Mouse (Mus musculus) E14TG2a.4 (cell line): ENCODE results near the gene Grin2b.

ENCODE experiments used
- H3K27me3 ChIP-seq: 2 replicates; pipeline ENCODE4 v1.6.1; 2014; ENCODE audit warnings: low read length, control low read depth; ENCODE audit not compliant: insufficient read depth
- H3K36me3 ChIP-seq: 2 replicates; pipeline ENCODE4 v1.6.1; 2014; ENCODE audit warnings: low read length, control low read depth; ENCODE audit not compliant: insufficient read depth
- H3K4me1 ChIP-seq: replicated peaks from 2 replicates; pipeline ENCODE4 v1.6.1; 2014; ENCODE audit warnings: low read depth, low read length, control low read depth
- H3K4me3 ChIP-seq: replicated peaks from 2 replicates; pipeline ENCODE4 v1.5.1; 2014; ENCODE audit warnings: mild to moderate bottlenecking, low read length
- H3K9me3 ChIP-seq: 2 replicates; pipeline ENCODE4 v1.6.1; 2014; ENCODE audit warnings: low read length, control low read depth
- CTCF ChIP-seq: conservative IDR thresholded peaks from 2 replicates; pipeline ENCODE4 v1.5.1; 2014; ENCODE audit warnings: low read length
- NANOG ChIP-seq: IDR thresholded peaks from 2 replicates; pipeline ENCODE4 v1.6.1; 2014; ENCODE audit warnings: borderline replicate concordance, low read length, mixed read lengths
- POU5F1 ChIP-seq: IDR thresholded peaks from 2 replicates; pipeline ENCODE4 v1.6.1; 2014; ENCODE audit warnings: low read length, borderline replicate concordance

The Grin2b gene

DNA sequence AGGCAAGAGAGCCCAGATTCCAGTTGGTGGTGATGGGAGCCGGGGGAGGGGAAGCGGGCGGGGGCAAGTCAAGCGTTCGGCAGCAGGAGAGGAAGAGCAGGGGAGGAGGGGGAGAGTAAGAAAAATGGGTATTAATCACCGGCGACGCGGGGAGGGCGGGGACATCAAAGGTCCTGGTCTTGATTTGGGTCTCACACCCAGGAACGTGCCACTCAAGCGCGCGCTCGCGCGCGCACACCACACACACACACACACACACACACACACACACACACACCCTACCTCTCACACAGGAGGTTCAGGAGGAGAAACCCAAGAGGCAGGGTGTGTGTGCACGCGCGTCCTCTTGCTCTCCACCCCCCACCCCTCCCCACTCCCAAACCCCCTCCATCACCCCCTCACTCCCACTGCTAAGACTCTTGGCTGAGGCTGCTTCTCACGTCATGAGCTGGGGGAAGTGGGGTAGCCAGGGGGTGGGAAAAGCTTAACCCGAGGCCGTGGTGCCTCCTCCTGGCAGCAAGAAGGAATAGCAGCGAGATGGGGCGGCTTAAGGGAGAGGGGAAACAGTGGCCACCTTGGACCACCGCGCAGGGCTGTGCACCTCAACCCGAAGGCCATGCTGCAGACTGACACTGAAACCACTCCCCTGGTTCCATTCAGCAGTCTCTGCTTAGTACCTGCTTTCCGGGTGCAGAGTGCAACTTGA lies at the start of gene Grin2b:
Grin2b (minus strand) TSS at position 321 of the 706 bp plus-strand sequence.
- Histone ChIP-seq H3K36me3 (no peaks in the 10 kb centered on the region), H3K4me3 (peak within 1 kb of the TSS; percentile 84), H3K9me3 (no peaks in the 10 kb centered on the region), H3K27me3 (peaks cover 42% of the 10 kb centered on the region), H3K4me1 (peaks cover 20% of the 10 kb centered on the region)
- TF ChIP-seq POU5F1 (no peak), CTCF (peak; percentile 51), NANOG (no peak)

DNA sequence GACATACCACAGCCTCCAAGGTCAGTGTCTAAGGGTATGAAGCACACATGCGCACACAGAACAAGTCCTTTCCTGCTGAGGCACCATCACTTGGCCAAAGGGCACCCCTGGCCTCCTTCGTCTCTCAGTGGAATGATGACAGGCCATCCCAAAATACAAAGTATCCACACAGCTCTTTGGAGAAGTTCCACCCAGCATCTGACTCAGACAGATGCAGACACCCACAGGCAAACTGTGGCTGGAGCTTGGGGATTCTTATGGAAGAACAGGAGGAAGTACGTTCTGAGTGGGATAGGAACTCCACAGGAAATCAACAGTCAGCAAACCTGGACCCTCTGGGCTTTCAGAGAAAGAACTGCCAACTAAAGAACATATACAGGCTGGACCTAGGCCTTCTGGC lies 48.6 kb upstream of the Grin2b start:
- Histone ChIP-seq H3K9me3 (no peaks in the 10 kb centered on the region), H3K4me3 (no peak overlapping the region)
- no peak for TF ChIP-seq POU5F1
- TF ChIP-seq NANOG: no peak

DNA sequence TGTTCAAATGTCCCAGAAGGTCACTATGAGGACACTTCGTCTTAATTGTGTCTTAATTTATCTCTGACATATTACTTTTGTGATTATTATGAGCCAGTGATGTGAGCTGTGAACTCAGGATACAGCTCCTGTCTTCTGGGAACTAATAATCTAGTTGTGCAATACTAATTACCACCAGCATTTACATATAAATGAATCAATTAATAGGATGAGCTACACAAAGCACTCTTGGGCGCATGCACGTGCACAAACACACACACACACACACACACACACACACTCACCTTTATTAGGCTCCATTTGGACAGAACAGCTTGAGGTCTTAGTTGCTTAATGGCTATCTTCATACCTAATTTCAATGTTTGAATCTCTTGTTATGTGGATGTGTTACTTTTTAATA lies 37.1 kb upstream of the Grin2b start:
- no peaks in the 10 kb centered on the region for H3K4me1 ChIP-seq
- H3K36me3 ChIP-seq: no peaks in the 10 kb centered on the region
- H3K4me3 ChIP-seq: no peak overlapping the region
- TF ChIP-seq CTCF (no peak), POU5F1 (no peak), NANOG (no peak)
- H3K27me3 ChIP-seq: no peaks in the 10 kb centered on the region
- no peaks in the 10 kb centered on the region for H3K9me3 ChIP-seq

More for the DNA sequence above, 48.6 kb upstream of the Grin2b start:
- Histone ChIP-seq H3K4me1 (no peaks in the 10 kb centered on the region), H3K27me3 (no peaks in the 10 kb centered on the region), H3K36me3 (no peaks in the 10 kb centered on the region)

DNA sequence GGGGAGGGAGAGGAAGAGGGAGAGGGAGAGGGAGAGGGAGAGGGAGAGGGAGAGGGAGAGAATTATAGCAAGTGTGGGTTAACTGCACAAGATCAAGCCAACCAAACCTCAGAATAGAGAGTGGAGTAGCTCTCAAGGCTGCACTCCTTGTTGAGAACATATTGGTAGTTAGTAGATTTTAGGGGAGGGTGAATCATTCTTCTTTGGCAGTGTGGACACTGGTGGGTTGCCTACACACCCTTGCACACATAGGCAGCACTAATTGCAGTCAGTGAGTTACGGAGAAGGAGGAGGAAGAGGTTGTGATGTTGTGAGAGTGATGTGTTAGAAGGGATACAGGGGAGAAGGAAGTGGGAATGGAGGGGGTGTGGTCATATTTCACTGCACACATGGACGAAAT lies 26.5 kb upstream of the Grin2b start:
- Histone ChIP-seq H3K4me1 (no peaks in the 10 kb centered on the region), H3K9me3 (no peaks in the 10 kb centered on the region), H3K36me3 (no peaks in the 10 kb centered on the region), H3K27me3 (no peaks in the 10 kb centered on the region), H3K4me3 (no peak overlapping the region)
- TF ChIP-seq POU5F1 (no peak), CTCF (no peak), NANOG (no peak)

DNA sequence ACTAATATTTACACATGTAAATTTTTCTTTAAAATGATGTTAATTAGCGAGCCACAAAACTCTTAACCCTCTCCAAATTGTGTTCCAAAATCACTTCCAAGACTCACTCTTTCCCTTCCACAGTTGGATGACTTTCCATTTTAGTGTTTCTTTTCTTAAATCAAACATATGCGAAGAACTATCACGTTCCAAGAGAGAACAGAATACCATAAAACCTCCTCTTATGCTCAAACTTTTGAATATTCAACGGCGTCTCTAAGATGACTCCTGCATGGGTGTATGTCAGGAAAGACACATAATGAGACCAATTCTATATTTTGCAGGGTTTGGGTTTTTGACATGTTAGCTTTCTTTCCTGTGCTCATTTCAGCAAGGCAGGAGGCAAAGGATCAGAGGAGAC lies 21.3 kb upstream of the Grin2b start:
- no peaks in the 10 kb centered on the region for H3K27me3 ChIP-seq
- no peaks in the 10 kb centered on the region for H3K9me3 ChIP-seq
- no peaks in the 10 kb centered on the region for H3K36me3 ChIP-seq
- TF ChIP-seq POU5F1: no peak
- no peak for TF ChIP-seq NANOG
- no peak for TF ChIP-seq CTCF
- H3K4me1 ChIP-seq: no peaks in the 10 kb centered on the region
- H3K4me3 ChIP-seq: no peak overlapping the region

DNA sequence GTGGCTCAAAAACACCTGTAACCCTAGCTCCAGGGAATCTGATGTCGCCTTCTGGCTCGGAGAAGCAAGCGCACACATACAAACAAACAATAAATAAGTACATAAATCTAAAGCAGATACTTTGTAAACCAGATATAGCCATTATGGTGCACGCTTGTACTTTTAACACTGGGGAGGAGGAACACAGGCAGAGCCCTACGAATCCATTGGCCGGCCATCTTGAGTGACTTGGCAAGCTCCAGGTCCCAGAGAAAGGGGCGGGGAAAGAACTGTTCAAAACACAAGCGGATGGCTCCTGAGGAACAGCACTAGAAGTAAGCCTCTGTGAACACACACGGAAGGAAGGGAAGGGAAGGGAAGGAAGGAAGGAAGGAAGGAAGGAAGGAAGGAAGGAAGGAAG lies 4.8 kb upstream of the Grin2b start:
- peaks cover 13% of the 10 kb centered on the region for H3K4me1 ChIP-seq
- H3K36me3 ChIP-seq: no peaks in the 10 kb centered on the region
- 0 out of 2 replicates have a peak, but pooled peaks cover 3% of the 10 kb centered on the region for H3K27me3 ChIP-seq
- peaks cover 4% of the 10 kb centered on the region; the same call in 1 of the 2 replicates for H3K9me3 ChIP-seq
- no peak overlapping the region for H3K4me3 ChIP-seq
- TF ChIP-seq POU5F1 (no peak), CTCF (no peak), NANOG (no peak)

DNA sequence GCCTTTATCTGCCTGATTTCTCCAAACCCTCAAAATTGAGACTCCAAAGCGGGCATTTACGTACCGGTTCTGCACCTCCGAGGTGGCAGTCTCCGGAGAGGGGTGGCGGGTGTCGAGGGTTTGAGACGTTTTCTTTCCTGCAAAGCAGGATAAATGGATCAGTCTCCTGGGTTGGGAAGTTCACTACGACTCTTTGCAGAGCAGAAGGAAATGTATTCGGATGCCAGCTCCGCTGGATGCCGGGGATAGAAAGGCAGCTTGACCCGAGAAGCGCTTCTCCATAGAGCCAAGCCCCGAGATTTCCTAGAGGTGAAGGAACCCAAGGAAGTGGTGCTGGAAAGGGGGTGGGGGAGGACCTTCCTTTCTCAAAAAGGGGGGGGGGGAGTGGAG lies 515 bp downstream of the Grin2b start:
- no peaks in the 10 kb centered on the region for H3K36me3 ChIP-seq
- TF ChIP-seq NANOG: no peak
- no peak for TF ChIP-seq POU5F1
- TF ChIP-seq CTCF: no peak
- peaks cover 46% of the 10 kb centered on the region for H3K27me3 ChIP-seq
- peak overlapping the region; percentile 84 for H3K4me3 ChIP-seq
- no peaks in the 10 kb centered on the region for H3K9me3 ChIP-seq
- H3K4me1 ChIP-seq: peaks cover 18% of the 10 kb centered on the region

DNA sequence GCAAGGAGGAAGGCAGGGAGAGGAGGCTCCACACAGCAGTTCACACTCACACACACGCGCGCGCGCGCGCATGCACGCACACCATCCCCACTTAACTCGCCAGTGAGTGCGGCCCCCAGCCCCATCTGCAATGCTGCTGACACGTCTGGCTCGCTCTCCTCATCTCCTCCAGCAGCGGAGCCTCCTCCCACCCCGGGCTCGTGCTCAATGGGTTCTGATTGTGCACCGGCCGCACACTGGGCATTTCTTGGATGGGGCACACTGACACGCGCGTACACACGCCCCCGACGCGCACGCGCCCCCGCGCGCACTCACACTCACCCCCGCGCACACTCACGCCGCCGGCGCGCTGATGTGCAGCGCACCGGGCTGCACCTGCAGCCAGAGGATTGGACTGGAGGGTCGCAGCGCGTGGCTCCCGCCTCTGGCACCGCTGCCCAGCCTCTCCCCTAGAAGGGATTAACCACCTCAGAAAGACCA lies 1.1 kb downstream of the Grin2b start:
- Histone ChIP-seq H3K4me1 (peaks cover 16% of the 10 kb centered on the region), H3K9me3 (no peaks in the 10 kb centered on the region), H3K36me3 (no peaks in the 10 kb centered on the region), H3K4me3 (peak overlapping the region; percentile 84), H3K27me3 (peaks cover 47% of the 10 kb centered on the region)
- TF ChIP-seq NANOG: no peak

DNA sequence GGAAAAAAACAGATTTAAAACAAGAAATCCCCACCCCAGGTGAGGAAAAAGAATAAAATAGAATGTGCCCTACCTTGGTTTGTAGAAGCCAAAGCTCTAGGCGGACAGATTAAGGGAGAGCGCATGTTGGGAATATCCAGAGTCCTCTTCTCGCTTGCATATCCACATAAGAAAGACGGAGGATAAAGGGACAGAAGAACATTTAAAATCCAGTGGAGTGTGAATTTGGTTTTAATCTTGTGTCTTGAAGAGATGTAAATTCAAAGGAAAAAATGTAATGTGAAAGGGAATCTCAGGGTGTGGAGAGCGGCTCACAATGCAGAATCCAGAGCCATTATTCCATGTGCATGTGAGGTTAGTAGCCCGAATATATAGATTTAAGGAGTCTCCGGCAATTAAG lies 2.0 kb downstream of the Grin2b start:
- no peak for TF ChIP-seq POU5F1
- no peak for TF ChIP-seq CTCF
- TF ChIP-seq NANOG: no peak
- Histone ChIP-seq H3K9me3 (no peaks in the 10 kb centered on the region), H3K36me3 (no peaks in the 10 kb centered on the region), H3K27me3 (peaks cover 47% of the 10 kb centered on the region), H3K4me3 (peak overlapping the region; percentile 84), H3K4me1 (peaks cover 15% of the 10 kb centered on the region)
